Mouse (Mus musculus) bone marrow, adult 2 months (tissue): ENCODE results near the gene Ddx27.

ENCODE experiments used
- CTCF ChIP-seq: fragments of 200-500 bp; IDR thresholded peaks from 2 replicates; pipeline ENCODE4 v1.5.1; 2011; ENCODE audit warnings: low read length, control low read depth; ENCODE audit not compliant: control insufficient read depth, insufficient read depth
- POLR2A ChIP-seq: fragments of 200-500 bp; IDR thresholded peaks from 2 replicates; pipeline ENCODE4 v1.6.1; 2011; ENCODE audit warnings: low read depth, mild to moderate bottlenecking, control low read depth, low read length, borderline replicate concordance; ENCODE audit not compliant: control insufficient read depth

DNA sequence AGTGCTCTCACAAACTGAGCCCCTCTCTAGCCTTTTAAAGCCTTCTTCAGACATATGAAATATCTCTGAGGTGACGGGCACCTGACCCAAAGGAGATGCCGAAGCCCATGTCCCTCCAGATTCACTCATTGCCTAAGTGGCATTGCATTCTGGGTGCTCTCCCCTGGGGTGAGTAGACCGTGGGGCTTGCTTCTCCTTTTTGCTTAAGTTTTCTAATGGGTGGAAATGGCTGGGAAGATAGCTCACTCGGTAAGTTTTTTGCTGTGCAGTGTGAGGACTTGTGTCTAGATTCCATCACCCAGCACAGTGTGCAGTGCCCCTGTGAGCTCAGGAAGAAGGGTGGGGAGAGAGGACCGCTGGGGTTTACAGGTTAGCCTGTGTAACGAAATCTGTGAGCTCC lies 52.6 kb downstream of the Ddx27 start:
- no peak for TF ChIP-seq POLR2A
- TF ChIP-seq CTCF = no peak
